Mouse (Mus musculus) erythroblast, adult 5-6 weeks (primary cell): Measurements from ENCODE around the gene Ptpn4. TPM values are rescaled to one million over a fixed set of nuclear protein-coding genes. Genes with fewer than 3 reads are reported as not detected.

Experiments
- ATAC-seq: replicated peaks from 2 replicates; pipeline ENCODE4 v1.8.0; 2016; ENCODE audit warnings: moderate number of reproducible peaks, mild to moderate bottlenecking, moderate TSS enrichment, inconsistent platforms; ENCODE audit not compliant: poor library complexity, low FRiP score, severe bottlenecking
- total RNA-seq, 2 experiments: library from RNA; stranded (forward) in 1 of 2; stranded (reverse) in 1 of 2; fragments of 150-400 nt in 1 of 2; fragments of 200-764, 138-1000 nt in 1 of 2; gene quantifications; 2 replicates each; pipeline versions ENCODE4 v1.2.3 to v1.2.4; 2015 to 2017; ENCODE audit warnings: low replicate concordance in 2 of 2

Gene Ptpn4
- total RNA-seq (2015; ENCODE audit: low replicate concordance) (6.7 and 14.2 TPM in 2 replicates), total RNA-seq (2017; ENCODE audit: low replicate concordance) (7.2 and 9.5 TPM in 2 replicates)

- peak; percentile 99 for ATAC-seq
These were observed at the start of gene Ptpn4 for GRCm38 (mm10) chr1:119837035-119837751. Ptpn4 (minus strand) TSS chr1:119837613.

GRCm38 (mm10) chr1:119886320-119886719 lies 48.9 kb upstream of the Ptpn4 start:
- no peak for ATAC-seq

- no peak for ATAC-seq
These were observed 46.9 kb upstream of the Ptpn4 start for GRCm38 (mm10) chr1:119884272-119884671.

GRCm38 (mm10) chr1:119878909-119879308 lies 41.5 kb upstream of the Ptpn4 start:
- ATAC-seq, result no peak

GRCm38 (mm10) chr1:119877469-119877868 lies 40.1 kb upstream of the Ptpn4 start:
- ATAC-seq, result no peak

- ATAC-seq, result no peak
These were observed 31.2 kb upstream of the Ptpn4 start for GRCm38 (mm10) chr1:119868395-119869161.

GRCm38 (mm10) chr1:119867300-119867699 lies 29.9 kb upstream of the Ptpn4 start:
- no peak for ATAC-seq

- ATAC-seq, result no peak
These were observed 27.9 kb upstream of the Ptpn4 start for GRCm38 (mm10) chr1:119865311-119865710.

- ATAC-seq, result no peak
These were observed 26.3 kb upstream of the Ptpn4 start for GRCm38 (mm10) chr1:119863507-119864296.

GRCm38 (mm10) chr1:119859566-119859965 lies 22.2 kb upstream of the Ptpn4 start:
- ATAC-seq, result no peak

- no peak for ATAC-seq
These were observed 15.6 kb upstream of the Ptpn4 start for GRCm38 (mm10) chr1:119852980-119853379.

GRCm38 (mm10) chr1:119852339-119852738 lies 14.9 kb upstream of the Ptpn4 start:
- ATAC-seq, result no peak

GRCm38 (mm10) chr1:119849146-119849935 lies 11.9 kb upstream of the Ptpn4 start:
- ATAC-seq, result no peak

GRCm38 (mm10) chr1:119845321-119845720 lies 7.9 kb upstream of the Ptpn4 start:
- ATAC-seq, result no peak

GRCm38 (mm10) chr1:119843121-119843520 lies 5.7 kb upstream of the Ptpn4 start:
- ATAC-seq, result no peak

- no peak for ATAC-seq
These were observed 828 bp upstream of the Ptpn4 start for GRCm38 (mm10) chr1:119838241-119838640.

GRCm38 (mm10) chr1:119836479-119837015 lies 866 bp downstream of the Ptpn4 start:
- ATAC-seq, result no peak

- no peak for ATAC-seq
These were observed 1.5 kb downstream of the Ptpn4 start for GRCm38 (mm10) chr1:119835726-119836478.

- no peak for ATAC-seq
These were observed 9.3 kb downstream of the Ptpn4 start for GRCm38 (mm10) chr1:119828160-119828559.
